Mouse (Mus musculus) WW6 (cell line): ENCODE measurements around the gene Ccnl1.

ENCODE experiments used
- DNase-seq: peaks from one replicate; pipeline ENCODE4 v3.0.0-alpha.2; 2013; ENCODE audit warnings: low read depth, low spot score

The Ccnl1 gene

GRCm38 (mm10) chr3:65927101-65927501 is 30.9 kb downstream of the Ccnl1 start:
- no peak for DNase-seq

DNA sequence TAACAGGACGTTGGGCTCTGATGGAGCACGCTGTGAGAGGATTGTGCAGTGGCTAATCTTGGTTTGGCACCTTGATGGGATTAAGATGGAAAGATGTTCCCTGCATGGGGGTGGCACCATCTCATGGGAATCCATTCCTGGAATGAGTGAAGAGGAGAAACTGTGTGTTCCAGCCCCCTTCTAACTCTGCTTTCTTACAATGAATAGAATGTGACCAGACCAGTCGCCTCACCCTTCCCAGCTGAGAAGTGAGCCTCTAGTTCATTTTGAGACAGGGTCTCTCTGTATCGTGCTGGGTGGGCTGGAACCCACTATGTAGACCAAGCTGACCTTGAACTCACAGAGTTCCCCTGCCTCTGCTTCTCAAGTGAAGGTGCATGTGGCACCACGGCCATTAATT is 31.6 kb downstream of the Ccnl1 start:
- DNase-seq: no peak

DNA sequence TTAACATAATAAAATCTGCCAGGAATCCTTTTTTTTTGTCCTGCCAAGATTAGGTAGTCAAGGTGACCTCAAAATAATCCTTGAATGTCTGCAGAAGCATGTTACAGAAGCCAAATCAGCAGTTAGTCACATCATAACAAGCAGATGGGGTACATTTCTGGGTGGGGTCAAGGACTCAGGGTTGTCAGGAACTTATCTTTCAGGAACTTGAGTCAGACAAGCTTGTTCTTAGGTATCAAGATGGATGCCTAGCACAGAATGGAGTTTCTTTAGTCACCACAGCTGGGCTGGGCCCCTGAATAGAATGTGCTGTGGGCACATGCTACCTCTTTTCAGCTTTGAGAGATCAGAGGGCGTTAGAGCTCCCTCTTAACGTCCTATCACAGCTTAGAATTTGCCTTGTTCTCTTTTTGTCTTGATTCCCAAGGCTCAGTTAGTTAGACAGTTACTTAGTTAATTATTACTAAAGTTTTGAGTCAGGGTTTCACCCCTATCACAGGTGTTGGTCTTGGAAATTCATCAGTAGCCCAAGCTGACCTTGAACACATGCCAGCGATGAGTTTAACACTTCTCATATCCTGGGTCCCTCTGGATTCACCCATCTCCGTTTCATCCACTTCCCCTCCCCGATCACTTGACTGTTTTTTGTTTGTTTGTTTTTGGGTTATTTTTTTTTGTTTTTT is 32.9 kb downstream of the Ccnl1 start:
- no peak for DNase-seq

GRCm38 (mm10) chr3:65922420-65922819 is 35.6 kb downstream of the Ccnl1 start:
- no peak for DNase-seq

DNA sequence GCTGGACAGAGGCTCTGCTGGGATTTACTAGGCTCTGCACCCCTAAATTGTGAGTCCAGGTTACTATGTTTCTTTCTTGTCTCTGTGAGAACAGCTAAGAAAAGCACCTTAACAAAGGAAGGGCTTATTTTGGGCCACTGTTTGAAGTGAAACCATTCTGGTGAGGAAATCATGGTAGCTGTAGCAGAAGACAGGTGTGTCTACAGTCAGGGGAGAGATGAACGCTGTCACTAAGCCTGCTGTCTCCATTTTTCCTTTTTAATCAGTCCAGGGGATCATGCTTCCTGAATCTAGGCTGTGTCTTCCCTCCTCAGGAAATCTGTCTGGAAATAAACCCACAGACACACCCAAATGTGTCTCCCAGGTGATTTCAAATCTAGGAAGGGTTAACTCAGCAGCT is 36.4 kb downstream of the Ccnl1 start:
- no peak for DNase-seq

GRCm38 (mm10) chr3:65919016-65919415 is 39.0 kb downstream of the Ccnl1 start:
- DNase-seq: no peak

- no peak for DNase-seq
Measured at GRCm38 (mm10) chr3:65912928-65913327, 45.1 kb downstream of the Ccnl1 start.

- DNase-seq: no peak
Measured at GRCm38 (mm10) chr3:65912217-65912616, 45.8 kb downstream of the Ccnl1 start.

DNA sequence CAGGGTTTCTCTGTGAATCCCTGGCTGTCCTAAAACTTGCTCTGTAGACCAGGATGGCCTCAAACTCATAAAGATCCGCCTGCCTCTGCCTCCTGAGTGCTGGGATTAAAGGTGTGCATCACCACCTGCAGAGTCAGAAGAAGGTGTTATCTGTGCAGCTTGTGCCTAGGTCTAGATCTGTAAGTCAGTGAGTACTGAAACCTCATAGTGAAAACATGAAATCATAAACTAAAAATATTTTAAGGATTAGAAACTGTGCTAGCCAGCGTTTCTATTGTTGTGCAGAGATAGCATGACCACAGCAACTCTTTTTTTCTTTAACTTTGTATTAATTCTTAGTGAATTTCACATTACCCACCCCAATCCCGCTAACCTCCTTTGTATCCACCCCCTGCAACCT is 46.8 kb downstream of the Ccnl1 start:
- DNase-seq: no peak

GRCm38 (mm10) chr3:65909454-65909853 is 48.6 kb downstream of the Ccnl1 start:
- DNase-seq: no peak

GRCm38 (mm10) chr3:65907536-65907935 is 50.5 kb downstream of the Ccnl1 start:
- DNase-seq: no peak

DNA sequence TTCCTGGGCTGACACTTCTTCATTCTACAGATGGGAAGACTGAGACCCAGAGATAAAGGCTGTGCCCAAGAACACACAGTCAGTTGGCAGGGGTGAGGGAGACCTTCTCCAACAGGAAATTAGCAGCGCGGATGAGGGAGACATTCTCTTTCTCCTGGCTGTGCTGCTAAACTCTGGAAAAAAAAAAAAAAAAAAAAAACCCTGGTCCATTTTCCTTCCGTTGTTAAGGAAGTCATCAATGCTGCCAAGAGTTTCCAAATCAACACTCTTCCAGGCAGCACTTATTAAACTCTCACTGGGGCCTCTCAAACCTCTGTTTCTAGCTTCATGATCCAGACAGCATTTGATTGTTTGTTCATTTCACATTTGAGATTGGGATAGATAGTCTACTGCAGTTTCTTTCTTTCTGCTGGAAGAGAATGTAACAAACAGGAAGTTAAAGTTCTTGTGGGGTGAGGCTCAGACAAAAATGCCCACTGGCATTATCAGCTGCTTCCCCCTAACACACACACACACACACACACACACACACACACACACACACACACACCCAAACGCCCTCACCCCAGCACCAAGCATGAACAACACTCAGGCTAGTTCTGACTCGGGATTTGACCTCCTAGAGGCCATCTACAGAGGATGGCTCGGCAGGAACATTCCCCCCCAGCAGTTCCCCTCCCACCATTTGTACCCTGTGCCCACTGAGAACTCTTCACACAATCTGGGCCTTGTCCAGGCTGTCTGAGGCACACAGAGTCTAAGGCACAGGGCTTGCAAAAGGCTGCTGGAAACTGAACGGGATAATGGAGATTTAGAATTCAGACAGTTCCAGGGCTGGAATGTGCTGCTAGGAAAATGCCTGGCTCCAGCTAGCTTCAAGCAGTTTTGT is 52.5 kb downstream of the Ccnl1 start:
- no peak for DNase-seq

- no peak for DNase-seq
Measured at GRCm38 (mm10) chr3:65904711-65905110, 53.3 kb downstream of the Ccnl1 start.

- no peak for DNase-seq
Measured at GRCm38 (mm10) chr3:65904106-65904505, 53.9 kb downstream of the Ccnl1 start.

- no peak for DNase-seq
Measured at GRCm38 (mm10) chr3:65898598-65899278, 59.3 kb downstream of the Ccnl1 start.

- DNase-seq: no peak
Measured at GRCm38 (mm10) chr3:65897233-65897993, 60.6 kb downstream of the Ccnl1 start.
